Mouse (Mus musculus): ENCODE data around the gene Cfc1. TPM values are rescaled to one million over a fixed set of nuclear protein-coding genes. Genes with fewer than 3 reads are reported as not detected.
A peak's percentile ranks its signal among the peaks of the same experiment; 100 is the strongest.

The Cfc1 gene
- total RNA-seq, 2 experiments from 2014 or later, result not detected

GRCm38 (mm10) chr1:34553690-34554089 lies 18.2 kb downstream of the Cfc1 start:
- DNase-seq, result no peak

- no peak for DNase-seq
Measured at GRCm38 (mm10) chr1:34554275-34554674, 18.8 kb downstream of the Cfc1 start.

- no peak for DNase-seq
Measured at GRCm38 (mm10) chr1:34560843-34561242, 25.4 kb downstream of the Cfc1 start, which contains the start of gene Prss40. TSS of gene Prss40 (minus strand) at chr1:34560943.

GRCm38 (mm10) chr1:34564383-34565045 lies 29.1 kb downstream of the Cfc1 start:
- no peak for DNase-seq

GRCm38 (mm10) chr1:34568120-34568519 lies 32.7 kb downstream of the Cfc1 start:
- no peak for DNase-seq

GRCm38 (mm10) chr1:34569876-34570275 lies 34.4 kb downstream of the Cfc1 start:
- no peak for DNase-seq

GRCm38 (mm10) chr1:34571431-34571830 lies 36.0 kb downstream of the Cfc1 start:
- DNase-seq, result no peak

GRCm38 (mm10) chr1:34573221-34573620 lies 37.8 kb downstream of the Cfc1 start:
- no peak for DNase-seq

- peak; percentile 85 to 89 for DNase-seq
Measured at GRCm38 (mm10) chr1:34578851-34579781, 43.7 kb downstream of the Cfc1 start, which contains the start of gene Amer3. TSS of gene Amer3 (plus strand) at chr1:34579657.

GRCm38 (mm10) chr1:34579782-34580356 lies 44.4 kb downstream of the Cfc1 start:
- no peak for DNase-seq

GRCm38 (mm10) chr1:34582218-34582617 lies 46.8 kb downstream of the Cfc1 start:
- DNase-seq, result no peak

GRCm38 (mm10) chr1:34583821-34584263 lies 48.4 kb downstream of the Cfc1 start:
- no peak for DNase-seq

- DNase-seq, result no peak
Measured at GRCm38 (mm10) chr1:34584736-34585135, 49.3 kb downstream of the Cfc1 start.

- no peak for DNase-seq
Measured at GRCm38 (mm10) chr1:34587298-34588096, 52.0 kb downstream of the Cfc1 start.

Other genes with a start within 250 kb of the Cfc1 start
- 10 to 100 TPM; 16.8 to 17.4 TPM for gene Ccdc115, start 96.0 kb upstream of the Cfc1 start, total RNA-seq (2021)
- gene Imp4, start 95.8 kb upstream of the Cfc1 start, total RNA-seq (2021), result 10 to 100 TPM; 62.0 to 76.0 TPM
- gene Ptpn18, start 75.9 kb upstream of the Cfc1 start, total RNA-seq (2021), result 1 to 10 TPM; 3.4 to 5.9 TPM
- gene Prss39, start 37.2 kb upstream of the Cfc1 start, total RNA-seq (2021), result not detected
- gene Prss40, start 25.3 kb downstream of the Cfc1 start, total RNA-seq (2021), result not detected
- under 1 TPM; 0.46 to 0.50 TPM for gene Amer3, start 44.0 kb downstream of the Cfc1 start, total RNA-seq (2021)